Mouse (Mus musculus) ES-E14 (cell line): Measurements from ENCODE around the gene Gm10310.
"Not testable (repeated sequence)": the region's sequence is repeated elsewhere in the genome, so short reads cannot be mapped to it uniquely, and the experiment has no call there.

Experiments used
- CHD2 ChIP-seq: IDR thresholded peaks from 2 replicates; pipeline ENCODE4 v1.6.1; 2014; ENCODE audit warnings: mild to moderate bottlenecking, low read depth, low read length, inconsistent platforms
- MAFK ChIP-seq: IDR thresholded peaks from 2 replicates; pipeline ENCODE4 v1.6.1; 2014; ENCODE audit warnings: mild to moderate bottlenecking, low read depth, low read length, inconsistent platforms; ENCODE audit not compliant: insufficient read depth
- ZC3H11A ChIP-seq: IDR thresholded peaks from 2 replicates; pipeline ENCODE4 v1.6.1; 2012; ENCODE audit warnings: low read depth, mild to moderate bottlenecking, inconsistent platforms, low read length, borderline replicate concordance

GRCm38 (mm10) chr10:129966232-129966631 is 18.6 kb downstream of the Gm10310 start:
- not testable (repeated sequence) for TF ChIP-seq CHD2, MAFK, ZC3H11A
